Mouse (Mus musculus) embryonic facial prominence, embryonic 10.5 days (tissue): ENCODE data around the gene Paqr7. TPM values are rescaled to one million over a fixed set of nuclear protein-coding genes. Genes with fewer than 3 reads are reported as not detected.

Source experiments
- DNase-seq: peaks from one replicate; pipeline ENCODE4 v3.0.0-alpha.2; 2017; ENCODE audit warnings: low spot score
- H3K27ac ChIP-seq: fragments of 300-500 bp; sonication (generic); replicated peaks from 2 replicates; pipeline ENCODE4 v1.5.1; 2016; ENCODE audit warnings: mild to moderate bottlenecking
- H3K27me3 ChIP-seq: fragments of 300-500 bp; sonication (generic); replicated peaks from 2 replicates; pipeline ENCODE4 v1.6.1; 2016; ENCODE audit warnings: low read depth, mild to moderate bottlenecking; ENCODE audit not compliant: poor library complexity, severe bottlenecking
- H3K36me3 ChIP-seq: fragments of 300-500 bp; sonication (generic); replicated peaks from 2 replicates; pipeline ENCODE4 v1.6.1; 2016; ENCODE audit warnings: mild to moderate bottlenecking, moderate library complexity
- H3K4me1 ChIP-seq: fragments of 300-500 bp; sonication (generic); 2 replicates; pipeline ENCODE4 v1.6.1; 2016
- H3K4me3 ChIP-seq: fragments of 300-500 bp; sonication (generic); 2 replicates; pipeline ENCODE4 v1.5.1; 2016; ENCODE audit warnings: mild to moderate bottlenecking, moderate library complexity
- H3K9me3 ChIP-seq: fragments of 300-500 bp; sonication (generic); 2 replicates; pipeline ENCODE4 v1.6.1; 2016; ENCODE audit warnings: mild to moderate bottlenecking
- WGBS: fragments of 180-500 bp; shearing (Covaris S2); methylation state at CpG from one replicate; pipeline ENCODE4 v1.1.7; 2016; 5-methylcytosine and 5-hydroxymethylcytosine counted together
- polyA plus RNA-seq: library from polyadenylated mRNA; unstranded; fragments of >200 nt; fragmentation: Nextera tagmentation; extraction: Ambion mirVana; gene quantifications from 2 replicates; pipeline ENCODE4 v1.2.1, GENCODE M21; 2016

Gene Paqr7
- polyA plus RNA-seq, 1 experiment from 2014 or later: 2.1 TPM

DNA sequence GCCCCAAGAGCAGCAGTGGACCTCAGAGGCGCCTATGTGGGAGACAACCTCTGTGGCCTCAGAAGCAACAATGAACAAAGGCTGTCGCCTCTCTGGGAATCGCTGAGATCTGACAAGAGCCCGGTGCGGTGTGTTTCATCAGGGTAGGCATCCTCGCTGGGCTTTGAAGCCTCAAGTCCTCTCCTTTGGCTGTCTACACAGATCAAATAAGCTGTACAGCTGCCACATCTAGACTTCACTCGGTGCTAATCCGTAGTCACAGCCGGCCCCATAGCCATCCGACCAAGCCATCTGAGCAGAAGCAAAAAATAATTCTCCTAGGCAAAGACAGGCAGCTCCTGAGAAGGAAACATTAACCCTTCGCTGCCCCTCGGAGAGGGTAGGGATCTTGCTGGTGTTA lies 30.7 kb upstream of the Paqr7 start:
- Histone ChIP-seq H3K4me3 (0 out of 2 replicates have a peak overlapping the region, but pooled peaks have one; percentile 13), H3K27ac (peak overlapping the region; percentile 54), H3K4me1 (peaks cover 37% of the 10 kb centered on the region), H3K27me3 (peaks cover 23% of the 10 kb centered on the region), H3K36me3 (peaks cover 5% of the 10 kb centered on the region), H3K9me3 (no peaks in the 10 kb centered on the region)
- WGBS: 41% methylated on average over 12 of the region's 12 CpGs
- no peak for DNase-seq

DNA sequence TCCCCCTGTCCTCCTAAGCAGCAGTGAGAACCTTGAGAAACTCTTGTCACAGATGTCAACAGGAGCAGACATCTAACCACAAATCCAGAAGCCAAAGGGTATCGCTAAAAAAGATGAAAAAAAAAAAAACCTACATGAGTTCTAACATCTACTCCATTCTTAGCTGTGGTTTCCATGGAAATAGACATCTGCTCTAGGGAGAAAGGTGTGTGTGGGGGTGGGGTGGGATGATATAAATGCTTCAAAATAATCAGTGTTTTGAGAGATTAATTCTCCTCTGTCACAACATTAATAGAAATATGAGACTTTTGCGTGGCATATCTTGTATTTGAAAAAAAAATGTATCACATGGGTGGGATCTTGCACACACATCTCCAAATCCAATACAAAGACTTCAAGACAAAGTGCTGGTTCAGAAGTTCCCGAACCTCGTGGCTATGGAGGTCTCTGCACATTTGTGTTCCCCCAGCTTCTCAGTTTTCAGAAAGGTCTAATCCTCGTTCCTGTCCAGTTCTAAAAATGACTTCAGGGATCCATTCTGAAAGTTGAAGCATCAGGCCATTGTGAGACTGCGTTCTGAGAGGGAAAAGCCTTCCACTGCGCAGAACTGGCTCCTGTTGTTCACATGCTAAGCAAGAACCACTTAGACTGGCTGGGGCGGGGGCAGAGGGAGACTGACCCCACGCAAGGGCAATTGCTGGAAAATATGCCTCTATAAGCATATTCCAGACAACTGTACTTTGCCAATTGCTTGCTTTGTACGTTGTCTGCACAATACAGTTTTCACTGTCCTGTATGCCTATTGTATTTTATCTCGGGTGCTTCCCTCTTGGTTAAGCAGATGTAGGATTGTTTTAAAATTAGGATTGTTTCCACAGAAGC lies 29.9 kb upstream of the Paqr7 start:
- Histone ChIP-seq H3K36me3 (peaks cover 13% of the 10 kb centered on the region), H3K27me3 (peaks cover 23% of the 10 kb centered on the region), H3K27ac (peak overlapping the region; percentile 99), H3K4me3 (peak overlapping the region; percentile 99), H3K9me3 (no peaks in the 10 kb centered on the region), H3K4me1 (peaks cover 39% of the 10 kb centered on the region)
- no peak for DNase-seq
- 68% methylated on average over 11 of the region's 11 CpGs for WGBS

DNA sequence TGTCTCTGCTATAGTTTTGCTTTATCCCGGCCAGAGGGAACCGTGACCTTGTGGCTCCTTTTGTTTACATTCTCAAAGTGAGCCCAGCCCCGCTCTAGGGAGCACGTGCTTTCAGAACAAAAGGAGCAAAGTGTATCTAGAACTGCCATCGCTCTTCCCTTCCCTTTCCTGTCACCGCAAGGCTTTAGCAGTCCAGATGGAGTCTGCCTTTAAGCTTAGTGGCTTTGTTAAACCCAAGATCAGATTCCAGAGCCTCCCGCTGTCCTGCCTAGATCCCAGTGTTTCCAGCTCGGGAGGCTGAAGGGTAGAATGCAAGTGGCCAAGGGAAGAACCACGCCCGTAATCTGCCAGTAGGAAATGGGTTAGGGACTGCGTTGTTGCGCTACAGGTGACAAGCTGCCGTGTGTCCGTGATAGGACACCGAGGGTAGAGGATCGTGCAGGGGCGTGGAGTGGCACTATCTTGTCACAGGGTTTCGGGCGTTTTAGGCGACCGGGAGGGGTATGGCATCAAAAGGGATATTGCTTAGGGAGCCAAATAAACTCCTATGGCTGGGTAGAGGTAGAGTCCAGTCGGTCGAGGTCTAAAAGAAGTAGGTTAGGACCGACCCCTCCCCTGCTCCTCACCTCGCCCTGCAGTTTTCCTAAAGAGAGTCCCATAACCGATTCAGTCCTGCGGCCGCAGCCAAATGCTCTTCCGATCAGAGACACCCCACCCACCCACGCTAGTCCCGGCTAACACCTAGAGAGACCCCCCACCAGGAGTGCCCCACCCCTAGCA lies 28.9 kb upstream of the Paqr7 start:
- Histone ChIP-seq H3K4me3 (peak overlapping the region; percentile 99), H3K4me1 (peaks cover 39% of the 10 kb centered on the region), H3K27me3 (peaks cover 23% of the 10 kb centered on the region), H3K9me3 (no peaks in the 10 kb centered on the region), H3K27ac (peak overlapping the region; percentile 99), H3K36me3 (peaks cover 23% of the 10 kb centered on the region)
- WGBS: under 1% methylated on average over 31 of the region's 31 CpGs
- DNase-seq: peak; percentile 57

DNA sequence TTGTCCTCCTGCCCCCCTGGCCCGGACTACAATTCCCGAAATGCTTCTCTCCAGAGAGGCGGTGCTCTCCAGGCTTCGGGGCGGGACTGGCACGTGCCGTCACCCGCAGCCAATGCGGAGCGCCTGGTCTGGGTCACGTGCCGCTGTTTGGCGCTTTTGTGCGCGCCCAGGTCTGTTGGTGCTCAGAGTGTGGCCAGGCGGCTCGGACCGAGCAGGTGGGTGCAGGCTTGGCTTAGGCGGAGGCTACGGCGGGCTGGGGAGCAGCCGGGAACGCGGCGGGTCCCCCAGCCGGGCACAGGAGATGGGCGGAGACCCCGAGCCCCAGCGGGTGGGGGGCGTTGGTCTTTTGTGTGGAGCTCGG lies 28.3 kb upstream of the Paqr7 start, which contains the start of gene Stmn1:
Gene Stmn1 (plus strand): TSS at position 106 of the 361 bp plus-strand sequence.
- under 1% methylated on average over 31 of the region's 31 CpGs for whole genome bisulfite sequencing
- peak; percentile 97 for DNase-seq
- Histone ChIP-seq H3K4me3 (peak within 1 kb of the TSS; percentile 99), H3K4me1 (peaks cover 39% of the 10 kb centered on the region), H3K27ac (peak within 1 kb of the TSS; percentile 99), H3K27me3 (peaks cover 23% of the 10 kb centered on the region), H3K36me3 (peaks cover 29% of the 10 kb centered on the region), H3K9me3 (no peaks in the 10 kb centered on the region)

DNA sequence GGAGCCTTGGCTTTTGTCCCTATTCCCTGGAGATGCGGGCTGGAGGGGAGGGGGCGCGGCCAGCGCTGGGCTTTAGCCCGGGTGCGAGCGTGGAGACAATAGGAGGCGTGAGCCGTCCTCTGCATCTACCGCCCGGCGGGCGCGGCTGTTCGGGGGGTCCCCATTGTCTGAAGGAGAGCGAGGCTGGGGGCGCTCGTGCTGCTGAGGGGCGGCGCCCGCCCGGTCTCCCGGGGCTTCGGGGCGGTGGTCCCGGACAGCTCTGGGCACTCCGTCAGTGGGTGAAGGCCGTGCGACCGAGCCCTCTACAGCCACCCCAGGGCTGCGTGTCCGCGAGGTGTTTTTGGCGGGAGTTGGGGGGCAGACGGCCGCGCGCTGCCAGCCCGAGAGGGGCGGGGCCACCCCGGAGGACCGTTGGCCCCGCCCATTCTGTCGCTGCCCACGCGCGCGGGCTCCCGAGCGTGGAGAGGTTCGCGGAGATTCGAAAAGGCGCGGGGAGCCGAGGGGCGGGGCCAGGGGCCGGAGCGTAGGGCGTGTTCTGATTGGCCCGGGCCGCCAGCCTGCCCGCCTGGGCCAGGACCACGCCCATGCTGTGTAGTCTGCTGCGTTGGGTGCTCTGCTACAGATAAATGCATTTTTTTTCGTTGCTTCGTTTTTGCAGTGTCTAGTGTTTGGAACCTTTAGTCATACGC lies 27.8 kb upstream of the Paqr7 start:
- H3K27ac ChIP-seq: peak overlapping the region; percentile 99
- peaks cover 23% of the 10 kb centered on the region for H3K27me3 ChIP-seq
- peak; percentile 97 for DNase-seq
- H3K36me3 ChIP-seq: peaks cover 31% of the 10 kb centered on the region
- H3K4me1 ChIP-seq: peaks cover 39% of the 10 kb centered on the region
- no peaks in the 10 kb centered on the region for H3K9me3 ChIP-seq
- H3K4me3 ChIP-seq: peak overlapping the region; percentile 99
- WGBS: under 1% methylated on average over 68 of the region's 68 CpGs

DNA sequence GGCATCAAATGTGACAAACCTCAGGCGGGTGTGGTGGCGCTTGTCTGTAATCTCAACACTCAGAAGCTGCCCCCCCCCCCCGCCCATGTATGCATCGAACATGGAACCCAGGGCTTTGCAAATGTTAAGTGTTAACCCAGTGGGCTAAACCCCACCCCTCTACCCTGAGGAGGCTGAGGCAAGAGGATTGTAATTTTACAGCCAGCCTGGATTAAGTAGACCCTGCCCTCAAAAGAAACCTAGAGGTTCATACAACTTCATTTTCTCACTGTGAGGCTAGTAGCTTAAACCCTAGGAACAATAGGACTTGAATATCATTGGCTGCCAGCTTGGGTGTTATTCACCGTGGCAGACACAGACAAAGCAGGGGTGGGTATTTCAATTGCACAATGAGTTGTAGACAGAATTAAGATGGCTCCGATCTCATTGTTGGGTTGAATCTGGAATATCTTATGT lies 27.1 kb upstream of the Paqr7 start:
- Histone ChIP-seq H3K27ac (peak overlapping the region; percentile 99), H3K27me3 (peaks cover 23% of the 10 kb centered on the region)

DNA sequence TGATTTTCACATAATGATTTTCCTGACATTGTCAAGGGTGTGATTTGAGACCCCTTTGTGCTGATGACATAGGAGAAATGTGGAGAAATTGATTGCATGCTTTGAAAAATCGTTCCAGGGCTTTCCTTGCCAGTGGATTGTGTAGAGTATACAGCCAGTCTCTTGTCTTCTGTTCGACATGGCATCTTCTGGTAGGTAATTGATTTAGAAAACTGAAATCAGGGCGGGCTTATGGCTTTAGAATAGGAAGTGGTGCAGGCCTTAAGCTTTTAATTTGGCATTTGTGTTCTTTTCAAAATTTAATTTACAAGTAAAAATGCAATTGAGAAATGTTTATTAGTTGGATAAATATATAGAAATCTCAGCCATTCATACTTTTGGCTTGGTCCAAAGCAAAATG lies 26.5 kb upstream of the Paqr7 start:
- peak overlapping the region; percentile 99 for H3K4me3 ChIP-seq
- peak overlapping the region; percentile 99 for H3K27ac ChIP-seq
- H3K9me3 ChIP-seq: no peaks in the 10 kb centered on the region
- H3K27me3 ChIP-seq: peaks cover 20% of the 10 kb centered on the region
- peaks cover 39% of the 10 kb centered on the region for H3K4me1 ChIP-seq
- peaks cover 44% of the 10 kb centered on the region for H3K36me3 ChIP-seq
- no peak for DNase-seq
- WGBS: 80% methylated on average over 3 of the region's 3 CpGs

More for the DNA sequence above, 27.1 kb upstream of the Paqr7 start:
- peaks cover 37% of the 10 kb centered on the region for H3K36me3 ChIP-seq
- peak; percentile 37 for DNase-seq
- 27% methylated on average over 6 of the region's 6 CpGs for WGBS
- peak overlapping the region; percentile 99 for H3K4me3 ChIP-seq
- H3K4me1 ChIP-seq: peaks cover 39% of the 10 kb centered on the region
- H3K9me3 ChIP-seq: no peaks in the 10 kb centered on the region

DNA sequence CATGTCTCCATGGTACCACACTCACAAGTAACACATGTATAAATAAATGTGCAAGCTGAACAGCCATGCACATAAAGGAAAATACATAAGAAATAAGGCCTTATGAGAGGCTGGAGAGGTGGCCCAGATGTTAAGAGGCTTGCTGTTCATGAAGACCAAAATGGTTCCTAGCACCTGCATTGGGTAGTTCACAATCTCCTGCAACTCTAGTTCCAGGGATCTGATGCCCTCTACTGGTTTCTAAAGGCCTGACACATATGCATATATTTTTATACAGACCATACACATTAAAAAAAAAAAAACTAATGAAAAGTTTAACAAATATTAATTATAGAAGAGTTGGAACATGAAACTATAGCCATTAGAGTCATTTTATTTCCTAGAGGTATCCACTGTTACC lies 25.0 kb upstream of the Paqr7 start:
- H3K4me1 ChIP-seq: peaks cover 30% of the 10 kb centered on the region
- no peak overlapping the region for H3K27ac ChIP-seq
- H3K36me3 ChIP-seq: peaks cover 58% of the 10 kb centered on the region
- peak overlapping the region; percentile 99; the same call in 1 of the 2 replicates for H3K4me3 ChIP-seq
- H3K9me3 ChIP-seq: no peaks in the 10 kb centered on the region
- H3K27me3 ChIP-seq: peaks cover 6% of the 10 kb centered on the region; the same call in 1 of the 2 replicates
- DNase-seq: no peak

DNA sequence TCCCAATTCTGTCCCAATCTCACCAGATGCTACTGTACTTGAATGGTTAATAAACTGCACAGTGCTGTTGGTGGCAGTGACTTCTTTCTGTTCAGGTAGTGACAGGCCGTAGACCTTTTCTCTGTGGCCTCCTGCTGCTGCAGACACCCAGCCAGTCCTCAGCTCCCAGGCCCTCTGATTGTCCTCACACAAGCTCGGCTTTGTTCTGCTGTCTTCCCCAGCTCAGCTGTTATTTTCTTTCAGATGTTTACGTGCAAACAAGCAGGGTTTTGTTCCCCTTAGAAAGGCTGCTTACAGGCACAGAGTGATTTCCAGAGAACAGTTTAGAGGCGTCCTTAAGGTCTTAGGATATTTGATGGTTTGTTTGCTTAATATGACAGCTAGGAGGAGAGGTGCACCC lies 22.7 kb upstream of the Paqr7 start:
- no peak for DNase-seq
- Histone ChIP-seq H3K36me3 (peaks cover 67% of the 10 kb centered on the region), H3K27ac (no peak overlapping the region), H3K4me3 (no peak overlapping the region), H3K9me3 (no peaks in the 10 kb centered on the region), H3K4me1 (peaks cover 15% of the 10 kb centered on the region), H3K27me3 (no peaks in the 10 kb centered on the region)
- 62% methylated on average over 4 of the region's 4 CpGs for WGBS

DNA sequence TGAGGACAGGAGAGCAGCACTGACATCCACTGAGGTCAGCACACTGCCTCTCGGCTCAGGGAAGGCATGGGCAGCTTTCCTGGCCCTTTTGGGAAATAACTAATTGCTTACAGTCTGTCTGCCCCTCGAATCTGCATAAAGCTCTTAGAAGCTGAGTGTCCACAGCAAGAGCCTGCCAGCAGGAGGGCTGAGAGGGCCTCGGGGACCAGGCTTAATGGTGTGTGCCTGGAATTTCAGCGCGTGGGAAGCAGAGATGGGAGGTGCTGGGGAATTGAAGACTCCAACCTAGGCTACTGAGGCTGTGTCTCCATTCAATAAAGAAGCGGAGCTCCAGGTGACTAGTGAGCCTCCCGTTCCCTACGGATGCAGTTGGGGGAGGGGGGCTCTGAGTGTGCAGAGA lies 22.3 kb upstream of the Paqr7 start:
- WGBS: 59% methylated on average over 8 of the region's 8 CpGs

DNA sequence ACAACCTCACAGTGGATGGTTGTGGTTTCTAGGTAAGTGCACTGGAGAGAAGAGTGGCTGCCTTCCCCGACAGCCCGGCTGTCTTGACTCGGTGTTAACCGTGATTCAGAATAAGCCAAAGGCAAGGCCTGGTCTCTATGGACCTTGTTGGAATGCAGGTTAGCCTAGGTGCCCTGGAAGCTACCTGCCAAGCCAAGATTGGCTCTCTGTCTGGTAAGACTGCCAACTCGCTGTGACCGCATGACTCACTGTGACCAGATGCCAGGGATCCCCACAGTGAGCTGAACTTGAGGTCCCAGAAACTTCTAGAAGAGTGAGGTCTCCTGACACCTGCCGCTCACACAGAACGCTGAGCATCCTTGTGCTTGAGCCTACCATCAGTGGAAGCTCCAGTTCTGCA lies 19.6 kb upstream of the Paqr7 start:
- peaks cover 52% of the 10 kb centered on the region for H3K36me3 ChIP-seq
- 92% methylated on average over 8 of the region's 8 CpGs for WGBS
- DNase-seq: no peak

More for the DNA sequence above, 22.3 kb upstream of the Paqr7 start:
- peaks cover 14% of the 10 kb centered on the region for H3K4me1 ChIP-seq
- H3K9me3 ChIP-seq: no peaks in the 10 kb centered on the region
- DNase-seq: no peak
- H3K27ac ChIP-seq: no peak overlapping the region
- peaks cover 67% of the 10 kb centered on the region for H3K36me3 ChIP-seq
- no peak overlapping the region for H3K4me3 ChIP-seq
- no peaks in the 10 kb centered on the region for H3K27me3 ChIP-seq

DNA sequence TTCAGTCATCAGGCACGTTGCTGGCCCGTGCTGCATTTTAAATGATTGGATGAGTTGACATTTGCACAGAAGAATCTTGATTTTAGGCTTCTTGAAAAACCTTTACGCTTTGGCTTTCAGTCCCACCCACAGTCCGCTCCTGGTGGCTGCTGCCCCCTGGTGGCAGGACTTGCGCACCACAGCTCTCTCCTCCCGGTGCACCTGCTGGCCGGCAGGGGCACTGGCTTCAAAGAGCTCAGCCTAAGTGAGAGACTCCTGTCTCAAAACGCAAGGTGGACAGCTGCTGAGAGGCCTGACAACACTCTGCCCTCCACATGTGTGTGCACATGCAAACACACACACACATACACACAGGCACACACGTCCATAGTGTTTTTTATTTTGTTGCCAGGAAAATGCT lies 18.5 kb upstream of the Paqr7 start:
- no peak overlapping the region for H3K27ac ChIP-seq
- H3K36me3 ChIP-seq: peaks cover 40% of the 10 kb centered on the region
- H3K4me3 ChIP-seq: no peak overlapping the region
- no peaks in the 10 kb centered on the region for H3K9me3 ChIP-seq
- WGBS: 10% methylated on average over 9 of the region's 9 CpGs
- H3K4me1 ChIP-seq: no peaks in the 10 kb centered on the region
- peak; percentile 91 for DNase-seq
- peaks cover 6% of the 10 kb centered on the region for H3K27me3 ChIP-seq

More for the DNA sequence above, 19.6 kb upstream of the Paqr7 start:
- H3K27me3 ChIP-seq: no peaks in the 10 kb centered on the region; the same call in 1 of the 2 replicates
- no peaks in the 10 kb centered on the region for H3K9me3 ChIP-seq
- H3K27ac ChIP-seq: no peak overlapping the region
- no peak overlapping the region for H3K4me3 ChIP-seq
- no peaks in the 10 kb centered on the region for H3K4me1 ChIP-seq
